Mouse (Mus musculus) testis, adult 2 months (tissue): ENCODE data around the gene Junb.

Experiments used
- CTCF ChIP-seq: fragments of 200-500 bp; IDR thresholded peaks from 2 replicates; pipeline ENCODE4 v1.5.1; 2012; ENCODE audit warnings: low read depth, mild to moderate bottlenecking, inconsistent platforms, low read length, moderate library complexity; ENCODE audit not compliant: control insufficient read depth, insufficient read depth, insufficient replicate concordance
- POLR2A ChIP-seq: fragments of 200-500 bp; IDR thresholded peaks from 2 replicates; pipeline ENCODE4 v1.6.1; 2012; ENCODE audit warnings: low read depth, mild to moderate bottlenecking, inconsistent platforms, low read length, moderate library complexity; ENCODE audit not compliant: control insufficient read depth

DNA sequence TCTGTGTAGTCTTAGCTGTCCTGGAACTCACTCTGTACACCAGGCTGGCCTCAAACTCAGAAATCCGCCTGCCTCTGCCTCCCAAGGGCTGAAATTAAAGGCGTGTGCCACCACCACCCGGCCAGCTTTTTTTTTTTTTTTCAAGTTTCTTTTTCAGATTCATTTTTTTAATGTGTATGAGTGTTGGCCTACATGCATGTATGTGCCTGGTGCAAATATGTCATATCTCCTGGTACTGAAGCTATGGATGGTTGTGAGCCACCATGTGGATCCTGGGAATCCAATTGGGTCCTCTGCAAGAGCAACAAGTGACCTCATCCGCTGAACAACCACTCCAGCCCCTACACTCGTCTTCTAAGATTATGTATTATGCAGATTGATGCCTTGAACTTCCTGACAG, 8.9 kb upstream of the Junb start:
- TF ChIP-seq CTCF (no peak), POLR2A (no peak)
